Mouse (Mus musculus): ENCODE data around the gene Trim21. TPM values are rescaled to one million over a fixed set of nuclear protein-coding genes. Genes with fewer than 3 reads are reported as not detected.

The Trim21 gene
- total RNA-seq (2014; fragmentation: Nextera tagmentation) (7.0 and 8.6 TPM in 2 replicates), total RNA-seq (2017) (19.2 and 23.2 TPM in 2 replicates), polyA plus RNA-seq (2012) (3.2 and 5.4 TPM in 2 replicates)

- Histone ChIP-seq H3K4me1 (ENCODE audit: insufficient read depth, low read depth, low read length) (peaks cover 18% of the 10 kb centered on the region), H3K36me3 (replicated peaks) (peaks cover 38% of the 10 kb centered on the region), H3K27me3 (ENCODE audit: insufficient read depth, low read length) (no peaks in the 10 kb centered on the region; the same call in 1 of the 2 replicates), H3K9me3 (replicated peaks) (no peaks in the 10 kb centered on the region), H3K4me3 (ENCODE audit: low read depth, low read length) (peak within 1 kb of the TSS; percentile 76)
- ATAC-seq (ENCODE audit: extremely low read depth, insufficient number of reproducible peaks, low FRiP score, poor library complexity, severe bottlenecking) (peak; percentile 100), DNase-seq (ENCODE audit: low spot score) (peak; percentile 87)
- no peak for TF ChIP-seq GATA2 (IDR thresholded peaks at IDR 0.05; ENCODE audit: borderline replicate concordance, low read depth, low read length)
- no peak for TF ChIP-seq POLR2AphosphoS5 (IDR thresholded peaks at IDR 0.05; ENCODE audit: insufficient replicate concordance, low read depth, low read length)
- no peak for TF ChIP-seq GATA1 (IDR thresholded peaks at IDR 0.05; ENCODE audit: borderline replicate concordance, low read length)
- TF ChIP-seq CTCF (IDR thresholded peaks at IDR 0.05; ENCODE audit: low read depth, low read length): no peak
- no peak for TF ChIP-seq TAL1 (conservative IDR thresholded peaks at IDR 0.05; ENCODE audit: low read depth, low read length)
Measured at GRCm38 (mm10) chr7:102564999-102565997, at the start of gene Trim21. Gene Trim21 (minus strand): TSS chr7:102565486.

- no peak for ATAC-seq (ENCODE audit: extremely low read depth, insufficient number of reproducible peaks, low FRiP score, poor library complexity, severe bottlenecking)
- no peak within 1 kb of the TSS for H3K4me3 ChIP-seq (ENCODE audit: low read depth, low read length)
Measured at GRCm38 (mm10) chr7:102597378-102598031, 32.2 kb upstream of the Trim21 start, which contains the start of gene Olfr552. Gene Olfr552 (plus strand): TSS chr7:102597770.

GRCm38 (mm10) chr7:102591786-102592185, 26.5 kb upstream of the Trim21 start, which contains the start of gene Olfr551:
Gene Olfr551 (minus strand): TSS chr7:102591886.
- ATAC-seq (ENCODE audit: extremely low read depth, insufficient number of reproducible peaks, low FRiP score, poor library complexity, severe bottlenecking) (no peak), DNase-seq (ENCODE audit: low spot score) (no peak)
- Histone ChIP-seq H3K4me1 (ENCODE audit: insufficient read depth, low read depth, low read length) (no peaks in the 10 kb centered on the region), H3K9me3 (replicated peaks) (no peaks in the 10 kb centered on the region), H3K36me3 (replicated peaks) (no peaks in the 10 kb centered on the region), H3K27me3 (ENCODE audit: insufficient read depth, low read length) (no peaks in the 10 kb centered on the region), H3K4me3 (ENCODE audit: low read depth, low read length) (no peak within 1 kb of the TSS)
- no peak for TF ChIP-seq GATA2 (IDR thresholded peaks at IDR 0.05; ENCODE audit: borderline replicate concordance, low read depth, low read length)
- TF ChIP-seq CTCF (IDR thresholded peaks at IDR 0.05; ENCODE audit: low read depth, low read length): no peak

More at GRCm38 (mm10) chr7:102597378-102598031, 32.2 kb upstream of the Trim21 start, which contains the start of gene Olfr552:
- Histone ChIP-seq H3K9me3 (replicated peaks) (no peaks in the 10 kb centered on the region), H3K36me3 (replicated peaks) (no peaks in the 10 kb centered on the region), H3K4me1 (ENCODE audit: insufficient read depth, low read depth, low read length) (no peaks in the 10 kb centered on the region), H3K27me3 (ENCODE audit: insufficient read depth, low read length) (peaks cover 4% of the 10 kb centered on the region; the same call in 1 of the 2 replicates)
- TF ChIP-seq GATA1 (IDR thresholded peaks at IDR 0.05; ENCODE audit: borderline replicate concordance, low read length): no peak
- TF ChIP-seq TAL1 (conservative IDR thresholded peaks at IDR 0.05; ENCODE audit: low read depth, low read length): no peak
- no peak for TF ChIP-seq CTCF (IDR thresholded peaks at IDR 0.05; ENCODE audit: low read depth, low read length)
- no peak for TF ChIP-seq POLR2AphosphoS5 (IDR thresholded peaks at IDR 0.05; ENCODE audit: insufficient replicate concordance, low read depth, low read length)
- no peak for TF ChIP-seq GATA2 (IDR thresholded peaks at IDR 0.05; ENCODE audit: borderline replicate concordance, low read depth, low read length)
- DNase-seq (ENCODE audit: low spot score): no peak

- H3K27me3 ChIP-seq (ENCODE audit: insufficient read depth, low read length): peaks cover 12% of the 10 kb centered on the region
- no peaks in the 10 kb centered on the region for H3K4me1 ChIP-seq (ENCODE audit: insufficient read depth, low read depth, low read length)
- no peaks in the 10 kb centered on the region for H3K9me3 ChIP-seq (replicated peaks)
- DNase-seq (ENCODE audit: low spot score) (no peak), ATAC-seq (ENCODE audit: extremely low read depth, insufficient number of reproducible peaks, low FRiP score, poor library complexity, severe bottlenecking) (no peak)
- no peaks in the 10 kb centered on the region for H3K36me3 ChIP-seq (replicated peaks)
- no peak overlapping the region for H3K4me3 ChIP-seq (ENCODE audit: low read depth, low read length)
- TF ChIP-seq TAL1 (conservative IDR thresholded peaks at IDR 0.05; ENCODE audit: low read depth, low read length) (no peak), POLR2AphosphoS5 (IDR thresholded peaks at IDR 0.05; ENCODE audit: insufficient replicate concordance, low read depth, low read length) (no peak), CTCF (IDR thresholded peaks at IDR 0.05; ENCODE audit: low read depth, low read length) (no peak), GATA1 (IDR thresholded peaks at IDR 0.05; ENCODE audit: borderline replicate concordance, low read length) (no peak), GATA2 (IDR thresholded peaks at IDR 0.05; ENCODE audit: borderline replicate concordance, low read depth, low read length) (no peak)
Measured at GRCm38 (mm10) chr7:102575998-102576397, 10.7 kb upstream of the Trim21 start.

GRCm38 (mm10) chr7:102573174-102573830, 8.0 kb upstream of the Trim21 start:
- no peaks in the 10 kb centered on the region for H3K36me3 ChIP-seq (replicated peaks)
- ATAC-seq (ENCODE audit: extremely low read depth, insufficient number of reproducible peaks, low FRiP score, poor library complexity, severe bottlenecking) (no peak), DNase-seq (ENCODE audit: low spot score) (no peak)
- TF ChIP-seq POLR2AphosphoS5 (IDR thresholded peaks at IDR 0.05; ENCODE audit: insufficient replicate concordance, low read depth, low read length): no peak
- TF ChIP-seq CTCF (IDR thresholded peaks at IDR 0.05; ENCODE audit: low read depth, low read length): no peak
- no peak for TF ChIP-seq TAL1 (conservative IDR thresholded peaks at IDR 0.05; ENCODE audit: low read depth, low read length)
- no peak for TF ChIP-seq GATA1 (IDR thresholded peaks at IDR 0.05; ENCODE audit: borderline replicate concordance, low read length)
- TF ChIP-seq GATA2 (IDR thresholded peaks at IDR 0.05; ENCODE audit: borderline replicate concordance, low read depth, low read length): no peak
- no peaks in the 10 kb centered on the region for H3K9me3 ChIP-seq (replicated peaks)
- no peaks in the 10 kb centered on the region for H3K4me1 ChIP-seq (ENCODE audit: insufficient read depth, low read depth, low read length)
- H3K27me3 ChIP-seq (ENCODE audit: insufficient read depth, low read length): peaks cover 9% of the 10 kb centered on the region
- H3K4me3 ChIP-seq (ENCODE audit: low read depth, low read length): no peak overlapping the region
